Mouse (Mus musculus) thymus, postnatal 0 days (tissue): ENCODE measurements around the gene Dppa1. TPM values are rescaled to one million over a fixed set of nuclear protein-coding genes. Genes with fewer than 3 reads are reported as not detected.

Source experiments
- polyA plus RNA-seq: library from polyadenylated mRNA; unstranded; fragments of >200 nt; fragmentation: Nextera tagmentation; extraction: Ambion mirVana; gene quantifications from 2 replicates; pipeline ENCODE4 v1.2.1, GENCODE M21; 2015

Gene Dppa1
- polyA plus RNA-seq, 1 experiment from 2014 or later: 0.44 TPM

Other genes with a start within 250 kb of the Dppa1 start
- gene Itk, start 239.7 kb downstream of the Dppa1 start, polyA plus RNA-seq: 99.7 and 113 TPM in 2 replicates
- gene Fam71b, start 232.7 kb downstream of the Dppa1 start, polyA plus RNA-seq: 0.73 and 1.1 TPM in 2 replicates
- 66.4 and 69.4 TPM in 2 replicates for gene Med7, start 192.3 kb downstream of the Dppa1 start, polyA plus RNA-seq
- gene Havcr2, start 174.3 kb downstream of the Dppa1 start, polyA plus RNA-seq: 0.55 and 0.82 TPM in 2 replicates
- gene Gm12169, start 105.0 kb downstream of the Dppa1 start, polyA plus RNA-seq: not detected in 2 replicates
- 0.06 and 0.10 TPM in 2 replicates for gene BC053393, start 57.7 kb downstream of the Dppa1 start, polyA plus RNA-seq
- 0.05 and 0.18 TPM in 2 replicates for gene Timd2, start 77.8 kb upstream of the Dppa1 start, polyA plus RNA-seq
- 0.10 TPM in 1 of 2 replicates, not detected in the other for gene Havcr1, start 105.8 kb upstream of the Dppa1 start, polyA plus RNA-seq
- 5.8 and 7.2 TPM in 2 replicates for gene Timd4, start 181.5 kb upstream of the Dppa1 start, polyA plus RNA-seq